Mouse (Mus musculus) cerebellum, adult (tissue): ENCODE results near the gene Chrd.

ENCODE experiments used
- ATAC-seq: cut with Nextera tagmentation; 2 replicates; pipeline ENCODE4 v1.9.2; 2017; ENCODE audit warnings: mild to moderate bottlenecking, moderate library complexity, mixed read lengths; ENCODE audit not compliant: insufficient number of reproducible peaks, low FRiP score, low TSS enrichment

Chrd gene

GRCm38 (mm10) chr16:20730293-20730711 lies 2.6 kb upstream of the Chrd start:
- no peak for ATAC-seq

GRCm38 (mm10) chr16:20731688-20732087 lies 1.2 kb upstream of the Chrd start:
- no peak for ATAC-seq

GRCm38 (mm10) chr16:20732251-20732924 lies 539 bp upstream of the Chrd start:
- ATAC-seq: 0 out of 2 replicates have a peak, but pooled peaks have one; percentile 8

- no peak for ATAC-seq
Observed at GRCm38 (mm10) chr16:20733731-20734730, 1.1 kb downstream of the Chrd start, which contains the start of gene Thpo. Gene Thpo, minus strand, starts transcription at chr16:20734511.

DNA sequence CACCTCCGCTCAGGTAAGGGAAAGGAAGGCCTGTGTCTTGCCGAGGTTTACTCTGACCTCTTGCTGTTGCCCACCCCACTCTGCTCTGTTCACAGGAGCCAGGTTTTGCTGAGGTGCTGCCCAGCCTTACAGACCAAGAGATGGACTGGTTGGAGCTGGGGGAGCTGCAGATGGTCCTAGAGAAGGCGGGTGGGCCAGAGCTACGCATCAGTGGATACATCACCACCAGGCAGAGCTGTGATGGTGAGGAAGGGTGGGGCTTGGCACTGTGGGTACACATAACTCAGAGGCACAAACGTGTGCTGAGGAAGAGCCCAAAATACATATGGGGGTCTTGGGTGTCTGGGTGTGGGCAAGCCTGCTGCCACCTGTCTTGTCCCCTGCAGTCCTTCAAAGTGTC lies 2.7 kb downstream of the Chrd start:
- no peak for ATAC-seq

GRCm38 (mm10) chr16:20736168-20736567 lies 3.2 kb downstream of the Chrd start:
- ATAC-seq: no peak

DNA sequence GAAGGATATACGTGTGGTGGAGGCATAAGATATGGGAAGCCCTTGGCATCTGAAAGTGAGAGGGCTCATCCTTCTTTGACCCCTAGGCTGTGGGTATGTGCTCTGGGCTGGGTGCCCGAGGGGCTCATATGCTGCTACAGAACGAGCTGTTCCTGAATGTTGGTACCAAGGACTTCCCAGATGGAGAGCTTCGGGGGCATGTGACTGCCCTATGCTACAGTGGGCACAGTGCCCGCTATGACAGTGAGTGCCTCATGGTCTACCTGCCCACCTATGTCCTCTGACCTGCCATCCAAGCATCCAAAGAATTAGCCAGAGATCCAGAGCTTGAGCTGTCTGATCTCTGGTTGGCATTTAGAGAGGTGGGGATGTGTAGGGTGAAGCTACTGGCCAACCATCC lies 3.9 kb downstream of the Chrd start:
- ATAC-seq: no peak

GRCm38 (mm10) chr16:20739845-20740244 lies 6.9 kb downstream of the Chrd start:
- ATAC-seq: no peak

- ATAC-seq: no peak
Observed at GRCm38 (mm10) chr16:20746641-20747040, 13.7 kb downstream of the Chrd start.

DNA sequence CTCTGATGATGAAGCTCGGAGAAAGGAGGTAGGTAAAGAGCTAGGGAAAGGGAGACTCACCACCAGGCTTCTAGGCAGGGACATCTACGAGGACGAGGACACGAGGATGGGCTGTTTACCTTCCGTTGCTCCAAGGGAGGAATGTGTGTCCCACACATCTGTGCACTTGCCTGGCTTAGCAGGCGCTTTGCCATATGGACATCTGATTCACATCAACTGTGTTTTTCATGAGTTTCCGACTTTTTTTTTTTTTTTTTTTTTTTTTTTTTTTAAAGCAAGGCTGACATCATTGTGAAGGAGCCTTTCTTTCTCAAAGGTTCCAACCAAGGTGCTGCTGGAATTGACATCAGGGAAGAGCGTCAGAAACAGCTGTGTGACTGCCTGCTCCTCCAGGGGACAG lies 17.6 kb downstream of the Chrd start:
- ATAC-seq: no peak

DNA sequence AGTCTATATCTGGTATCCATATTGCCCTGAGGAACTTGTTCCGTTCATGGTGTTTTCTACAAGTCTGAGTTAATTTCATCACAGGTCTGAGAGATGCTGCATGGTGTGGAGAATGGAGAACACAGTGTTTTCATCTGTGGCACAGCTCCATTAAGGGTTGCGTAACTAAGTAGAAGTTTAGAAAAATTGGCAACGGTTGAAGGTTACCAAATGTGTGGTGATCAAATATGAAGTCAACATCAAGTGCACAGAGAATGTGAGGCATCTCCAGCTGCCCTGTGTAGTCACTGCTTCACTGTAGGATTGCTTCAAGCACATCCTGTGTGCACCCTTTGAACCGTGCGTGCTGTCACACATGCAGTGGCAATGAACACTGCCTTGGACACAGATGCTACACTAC lies 23.1 kb downstream of the Chrd start:
- no peak for ATAC-seq

DNA sequence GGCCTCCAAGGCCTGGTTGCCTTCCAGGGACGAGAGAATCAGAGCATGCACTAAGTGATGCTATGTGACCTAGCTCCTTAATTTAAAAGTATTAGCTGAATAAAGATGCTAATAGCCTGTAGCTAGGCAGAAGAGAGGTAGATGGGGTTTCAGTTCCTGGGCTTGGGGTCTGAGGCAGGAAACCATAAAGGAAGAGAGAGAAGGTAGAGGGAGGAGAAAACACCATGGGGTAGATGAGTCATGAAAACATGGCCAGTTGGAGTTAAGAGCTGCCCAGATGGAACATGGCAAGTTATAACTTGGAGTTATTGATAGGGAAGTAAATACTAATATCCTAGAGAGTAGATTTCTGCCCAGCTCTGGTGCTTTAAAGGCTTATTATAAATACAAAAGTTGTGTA lies 24.5 kb downstream of the Chrd start:
- ATAC-seq: no peak

DNA sequence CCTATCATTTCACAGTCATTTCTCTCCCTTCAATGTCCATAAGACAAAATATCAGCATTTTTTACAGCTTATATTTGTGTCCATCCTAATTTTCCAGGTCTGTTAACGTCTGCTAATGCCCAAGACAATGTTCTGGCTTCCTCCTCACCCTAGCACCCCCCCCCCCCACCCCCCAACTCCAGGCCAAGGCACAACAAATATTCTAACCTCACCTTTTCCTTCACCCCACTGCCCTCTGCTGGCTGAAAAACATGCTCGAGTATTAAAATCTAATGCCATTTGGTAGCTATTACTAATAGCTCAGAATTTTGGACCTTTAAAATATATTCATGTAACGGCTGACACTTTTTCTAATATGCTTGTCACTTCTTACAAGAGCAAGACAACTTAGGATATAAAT lies 28.8 kb downstream of the Chrd start:
- no peak for ATAC-seq

DNA sequence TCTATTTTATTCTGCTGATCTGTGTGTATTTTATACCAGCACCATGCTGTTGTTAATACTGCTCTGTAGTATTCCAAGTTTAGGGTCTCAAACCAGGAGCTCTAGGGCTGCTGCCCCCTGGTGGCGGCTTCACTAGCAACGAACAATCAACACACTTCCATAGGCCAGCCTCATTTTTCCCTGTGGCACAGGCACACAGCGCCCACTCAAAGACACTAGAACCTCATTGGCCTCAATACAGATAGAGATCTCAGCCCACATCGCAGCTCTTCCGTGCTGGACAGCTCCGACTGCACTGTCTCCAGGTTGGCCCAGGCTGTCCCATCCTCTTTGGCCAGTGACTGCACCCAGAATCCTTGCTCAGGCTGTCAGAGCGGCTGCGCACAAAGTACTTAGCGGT lies 32.3 kb downstream of the Chrd start:
- ATAC-seq: no peak

DNA sequence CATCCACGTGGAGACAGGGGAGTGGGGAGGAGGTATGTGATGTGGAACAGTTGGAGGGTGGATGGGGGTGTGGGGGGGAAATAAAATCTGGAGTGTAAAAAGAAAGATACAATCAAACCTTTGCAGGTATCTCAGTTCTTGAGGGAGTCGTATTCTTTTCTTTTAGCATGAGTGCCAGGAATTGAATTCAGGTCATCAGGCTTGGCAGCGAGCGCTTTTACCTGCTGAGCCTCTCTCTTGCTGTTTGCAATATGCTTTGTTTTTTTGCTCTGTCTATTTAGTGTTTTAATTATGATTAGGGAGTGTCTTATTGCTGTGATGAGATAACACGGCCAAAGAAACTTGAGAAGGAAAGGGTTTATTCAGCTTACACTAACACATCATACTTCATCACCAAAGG lies 42.1 kb downstream of the Chrd start:
- ATAC-seq: peak; percentile 71; the same call in 1 of the 2 replicates

- ATAC-seq: peak; percentile 81
Observed at GRCm38 (mm10) chr16:20779846-20780245, 46.9 kb downstream of the Chrd start.

GRCm38 (mm10) chr16:20781101-20781630 lies 48.2 kb downstream of the Chrd start:
- ATAC-seq: no peak

DNA sequence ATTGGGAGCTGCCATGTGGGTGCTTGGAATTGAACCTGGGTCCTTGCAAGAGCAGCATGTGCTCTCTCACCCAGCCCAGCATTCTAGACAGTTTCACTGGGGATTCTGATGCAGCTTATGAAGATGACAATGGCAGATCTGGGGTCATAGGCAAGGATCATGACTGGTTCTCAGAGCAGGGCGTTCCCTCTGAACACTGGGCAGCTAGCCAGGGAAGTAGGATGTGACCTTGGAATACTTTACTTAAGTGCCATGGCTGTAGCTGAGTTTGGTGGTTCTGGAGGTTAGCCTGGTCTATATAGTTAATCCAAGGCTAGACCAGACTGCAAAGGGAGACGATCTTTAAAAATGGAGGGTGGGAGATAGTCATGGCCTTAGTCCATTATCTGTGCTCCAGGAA lies 51.0 kb downstream of the Chrd start:
- no peak for ATAC-seq

DNA sequence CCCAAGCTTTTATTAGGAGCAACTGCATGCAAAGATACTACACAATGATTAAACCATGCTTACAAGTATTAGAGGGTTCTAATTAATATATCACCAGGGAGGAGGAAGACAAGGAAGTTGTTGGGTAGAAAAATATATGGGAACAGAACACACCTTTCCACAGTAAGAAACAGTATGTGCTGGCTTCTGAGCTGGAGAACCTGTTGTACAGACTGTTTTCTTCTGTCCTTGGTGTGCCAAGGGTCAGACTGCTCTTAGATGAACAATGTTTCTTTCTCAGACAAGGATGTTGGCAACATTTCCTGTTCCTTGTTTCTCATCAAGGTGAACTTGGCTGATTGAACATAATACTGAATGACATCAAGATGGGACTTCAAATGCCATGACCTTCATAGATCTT lies 51.8 kb downstream of the Chrd start:
- ATAC-seq: no peak

DNA sequence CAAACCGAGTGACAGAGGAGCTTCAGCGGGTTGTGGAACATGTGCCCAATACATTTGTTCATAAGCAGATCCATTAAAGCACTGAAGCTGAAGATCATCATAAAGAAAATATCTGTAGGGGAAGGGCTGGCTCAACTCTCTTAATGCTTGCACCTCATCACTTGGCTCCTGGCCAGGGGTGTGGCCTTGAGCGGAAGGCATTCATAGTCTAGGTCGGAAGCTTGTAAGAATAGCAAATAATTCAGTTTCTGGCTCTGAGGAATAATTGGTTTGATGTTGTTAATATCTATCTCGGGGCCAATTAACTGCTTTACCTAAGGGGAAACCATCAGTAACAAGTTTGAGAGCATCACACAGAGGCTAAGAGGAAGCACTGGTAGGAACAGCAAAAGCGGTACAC lies 53.6 kb downstream of the Chrd start:
- ATAC-seq: no peak

DNA sequence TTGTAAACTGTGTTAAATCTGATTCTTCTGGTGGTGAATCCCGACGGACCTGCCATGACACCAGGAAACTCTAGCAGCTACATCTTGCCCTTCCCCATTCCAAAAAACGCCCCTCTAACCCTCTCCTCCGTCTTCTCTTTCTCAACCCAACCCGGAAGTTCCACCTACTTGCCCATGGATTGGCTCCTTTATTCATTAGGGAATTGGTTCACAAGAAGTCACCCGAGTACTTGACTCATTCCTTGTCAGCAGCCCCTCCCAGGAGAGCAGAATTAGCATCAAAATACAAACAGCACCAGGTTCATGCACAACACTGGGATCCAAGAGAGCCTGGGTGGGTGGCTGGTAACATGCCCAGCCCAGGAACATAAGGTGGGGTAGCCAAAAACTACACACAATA lies 58.9 kb downstream of the Chrd start:
- no peak for ATAC-seq
